Mouse (Mus musculus) frontal cortex, postnatal 36 days (tissue): ENCODE measurements around the gene Ldha.
"Not testable (repeated sequence)": the region's sequence is repeated elsewhere in the genome, so short reads cannot be mapped to it uniquely, and the experiment has no call there.

ENCODE experiments used
- DNase-seq, 2 experiments: peaks; one replicate each; pipeline ENCODE4 v3.0.0; 2022; ENCODE audit warnings: low spot score in 2 of 2

Ldha gene

DNA sequence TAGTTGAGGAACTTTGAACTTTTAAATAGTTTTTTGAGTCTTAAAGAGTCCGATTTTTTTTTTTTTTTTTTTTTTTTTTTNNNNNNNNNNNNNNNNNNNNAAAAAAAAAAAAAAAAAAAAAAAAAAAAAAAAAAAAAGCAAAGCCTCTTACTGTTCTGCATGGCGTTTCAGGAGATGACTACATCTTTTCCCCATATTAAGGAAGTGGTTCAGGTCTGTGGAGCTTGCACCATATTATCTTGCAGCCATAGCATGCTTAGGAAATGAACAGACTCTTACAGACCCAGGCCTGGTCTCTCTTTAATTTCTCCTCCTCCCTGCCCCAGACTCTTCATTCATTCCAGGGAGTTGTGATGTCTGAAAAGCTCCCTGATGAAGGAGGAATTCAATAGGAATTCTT lies 39.7 kb downstream of the Ldha start:
- DNase-seq, result no peak

DNA sequence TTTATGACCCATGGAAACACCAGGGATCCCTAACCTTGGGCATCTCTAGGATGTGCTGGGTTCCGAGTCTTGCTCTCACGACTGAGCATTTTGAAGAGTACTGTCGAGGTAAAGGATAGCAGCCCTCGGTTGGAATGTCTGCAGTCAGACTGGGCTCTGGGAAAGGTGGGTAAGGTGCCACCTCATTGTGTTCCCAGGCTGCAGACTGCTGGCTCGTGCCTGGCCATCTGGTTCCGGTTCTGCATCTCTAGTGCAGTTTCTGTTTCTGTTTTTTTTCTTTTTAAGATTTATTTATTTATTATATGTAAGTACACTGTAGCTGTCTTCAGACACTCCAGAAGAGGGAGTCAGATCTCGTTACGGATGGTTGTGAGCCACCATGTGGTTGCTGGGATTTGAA lies 40.7 kb downstream of the Ldha start:
- DNase-seq, result not testable (repeated sequence)

DNA sequence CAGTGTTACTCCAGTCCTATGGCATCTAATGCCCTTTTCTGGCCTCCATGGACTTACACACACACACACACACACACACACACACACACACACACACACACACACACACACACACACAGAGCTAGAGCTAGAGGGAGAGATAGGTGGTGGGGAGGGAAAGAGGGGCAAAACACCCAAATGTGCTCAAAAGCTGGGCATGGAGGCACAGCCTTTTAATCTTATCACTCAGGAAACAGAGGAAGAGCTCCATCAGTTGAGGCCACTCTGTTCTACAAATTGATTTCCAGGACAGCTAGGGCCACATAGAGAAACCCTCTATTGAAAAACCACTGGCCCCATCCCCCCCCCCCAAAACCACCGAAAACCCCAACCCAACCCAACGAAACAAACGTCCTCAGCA lies 42.0 kb downstream of the Ldha start:
- DNase-seq, result no peak

DNA sequence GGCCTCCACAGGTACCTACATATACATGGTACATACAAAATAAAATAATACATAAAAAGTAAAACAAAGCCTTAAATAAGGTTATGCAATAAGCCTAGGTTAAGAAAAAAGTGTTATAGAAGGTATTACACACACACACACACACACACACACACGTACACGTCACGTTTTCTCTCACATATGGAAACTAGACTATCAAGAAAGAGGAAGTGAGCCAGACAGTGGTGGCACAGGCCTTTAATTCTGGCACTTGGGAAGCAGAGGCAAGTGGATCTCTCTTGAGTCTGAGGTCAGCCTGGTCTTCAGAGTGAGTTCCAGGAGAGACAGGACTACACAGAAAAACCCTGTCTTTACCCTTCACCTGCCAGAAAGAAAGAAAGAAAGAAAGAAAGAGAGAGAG lies 54.2 kb downstream of the Ldha start:
- DNase-seq, result no peak

DNA sequence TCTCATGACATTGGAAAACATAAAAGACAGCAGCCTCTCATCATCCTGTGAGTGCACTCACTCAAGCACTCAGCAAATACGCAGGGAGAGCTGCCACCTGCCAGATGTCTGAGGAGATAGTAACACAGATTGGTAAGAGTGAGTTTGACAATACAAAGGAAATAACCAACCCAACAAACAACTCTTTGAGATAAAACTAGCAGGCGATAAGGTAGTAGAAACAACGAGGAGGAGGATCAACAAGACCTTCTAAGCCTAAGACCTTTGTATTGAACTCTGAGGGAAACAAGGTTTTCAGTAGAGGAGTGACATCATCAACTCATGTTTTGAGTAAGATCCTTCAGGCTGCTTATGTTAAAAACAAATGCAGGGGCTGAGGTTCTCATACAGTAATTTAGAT lies 58.1 kb downstream of the Ldha start:
- no peak for DNase-seq
